Mouse (Mus musculus): ENCODE data around the gene Fxyd3. TPM values are rescaled to one million over a fixed set of nuclear protein-coding genes. Genes with fewer than 3 reads are reported as not detected.

Gene Fxyd3
- polyA plus RNA-seq (2014; fragmentation: Nextera tagmentation; extraction: Ambion mirVana) = 6.3 and 8.6 TPM in 2 replicates

GRCm38 (mm10) chr7:31076492-31076891 lies at the start of gene Fxyd3:
TSS of gene Fxyd3 (minus strand) at chr7:31076704.
- DNase-seq (ENCODE audit: low spot score) (no peak), ATAC-seq (ENCODE audit: low FRiP score) (no peak)
- H3K36me3 ChIP-seq (ENCODE audit: control insufficient read depth, insufficient read depth, low read length) = no peaks in the 10 kb centered on the region
- H3K4me3 ChIP-seq (ENCODE audit: low read depth, low read length) = no peak within 1 kb of the TSS
- no peaks in the 10 kb centered on the region for H3K27me3 ChIP-seq (ENCODE audit: control insufficient read depth, insufficient read depth, low read length)
- 56% methylated on average over 5 of the region's 5 CpGs for WGBS
- H3K9ac ChIP-seq (ENCODE audit: low read depth, low read length) = no peak within 1 kb of the TSS
- no peak within 1 kb of the TSS for H3K4me2 ChIP-seq (replicated peaks; ENCODE audit: low read depth, low read length)
- no peaks in the 10 kb centered on the region for H3K9me3 ChIP-seq (ENCODE audit: control insufficient read depth, low read length)
- H3K4me1 ChIP-seq (replicated peaks; ENCODE audit: control insufficient read depth, insufficient read depth, low read length) = no peaks in the 10 kb centered on the region; the same call in 1 of the 2 replicates
- no peak within 1 kb of the TSS for H3K27ac ChIP-seq (ENCODE audit: low read depth, low read length)

GRCm38 (mm10) chr7:31125116-31125515 lies 48.6 kb upstream of the Fxyd3 start:
- DNase-seq (ENCODE audit: low spot score) = no peak
- Histone ChIP-seq H3K36me3 (ENCODE audit: control insufficient read depth, insufficient read depth, low read length) (peaks cover 8% of the 10 kb centered on the region), H3K4me1 (replicated peaks; ENCODE audit: control insufficient read depth, insufficient read depth, low read length) (no peaks in the 10 kb centered on the region), H3K27ac (ENCODE audit: low read depth, low read length) (no peak overlapping the region), H3K9me3 (ENCODE audit: control insufficient read depth, low read length) (no peaks in the 10 kb centered on the region), H3K4me3 (ENCODE audit: low read depth, low read length) (no peak overlapping the region), H3K9ac (ENCODE audit: low read depth, low read length) (no peak overlapping the region), H3K27me3 (ENCODE audit: control insufficient read depth, insufficient read depth, low read length) (peaks cover 33% of the 10 kb centered on the region), H3K4me2 (replicated peaks; ENCODE audit: low read depth, low read length) (no peak overlapping the region)
- WGBS = 84% methylated on average over 13 of the region's 13 CpGs
- no peak for ATAC-seq (ENCODE audit: low FRiP score)

- H3K4me3 ChIP-seq (ENCODE audit: low read depth, low read length) = no peak overlapping the region
- no peak overlapping the region for H3K27ac ChIP-seq (ENCODE audit: low read depth, low read length)
- no peaks in the 10 kb centered on the region for H3K9me3 ChIP-seq (ENCODE audit: control insufficient read depth, low read length)
- H3K9ac ChIP-seq (ENCODE audit: low read depth, low read length) = no peak overlapping the region
- WGBS = 83% methylated on average over 5 of the region's 5 CpGs
- H3K4me2 ChIP-seq (replicated peaks; ENCODE audit: low read depth, low read length) = no peak overlapping the region
- H3K36me3 ChIP-seq (ENCODE audit: control insufficient read depth, insufficient read depth, low read length) = 0 out of 2 replicates have a peak, but pooled peaks cover under 1% of the 10 kb centered on the region
- peaks cover 33% of the 10 kb centered on the region for H3K27me3 ChIP-seq (ENCODE audit: control insufficient read depth, insufficient read depth, low read length)
- DNase-seq (ENCODE audit: low spot score) = no peak
- no peak for ATAC-seq (ENCODE audit: low FRiP score)
- H3K4me1 ChIP-seq (replicated peaks; ENCODE audit: control insufficient read depth, insufficient read depth, low read length) = no peaks in the 10 kb centered on the region
Observed at GRCm38 (mm10) chr7:31124381-31124780, 47.9 kb upstream of the Fxyd3 start.

GRCm38 (mm10) chr7:31123697-31124096 lies 47.2 kb upstream of the Fxyd3 start:
- Histone ChIP-seq H3K27me3 (ENCODE audit: control insufficient read depth, insufficient read depth, low read length) (peaks cover 33% of the 10 kb centered on the region), H3K9me3 (ENCODE audit: control insufficient read depth, low read length) (no peaks in the 10 kb centered on the region), H3K4me1 (replicated peaks; ENCODE audit: control insufficient read depth, insufficient read depth, low read length) (no peaks in the 10 kb centered on the region), H3K4me3 (ENCODE audit: low read depth, low read length) (no peak overlapping the region), H3K27ac (ENCODE audit: low read depth, low read length) (no peak overlapping the region), H3K36me3 (ENCODE audit: control insufficient read depth, insufficient read depth, low read length) (no peaks in the 10 kb centered on the region), H3K4me2 (replicated peaks; ENCODE audit: low read depth, low read length) (no peak overlapping the region), H3K9ac (ENCODE audit: low read depth, low read length) (no peak overlapping the region)
- 85% methylated on average over 3 of the region's 3 CpGs for WGBS
- ATAC-seq (ENCODE audit: low FRiP score) = no peak
- DNase-seq (ENCODE audit: low spot score) = no peak

- H3K4me2 ChIP-seq (replicated peaks; ENCODE audit: low read depth, low read length) = no peak overlapping the region
- no peaks in the 10 kb centered on the region for H3K9me3 ChIP-seq (ENCODE audit: control insufficient read depth, low read length)
- no peak overlapping the region for H3K27ac ChIP-seq (ENCODE audit: low read depth, low read length)
- peaks cover 28% of the 10 kb centered on the region for H3K27me3 ChIP-seq (ENCODE audit: control insufficient read depth, insufficient read depth, low read length)
- H3K4me1 ChIP-seq (replicated peaks; ENCODE audit: control insufficient read depth, insufficient read depth, low read length) = no peaks in the 10 kb centered on the region
- no peaks in the 10 kb centered on the region for H3K36me3 ChIP-seq (ENCODE audit: control insufficient read depth, insufficient read depth, low read length)
- H3K4me3 ChIP-seq (ENCODE audit: low read depth, low read length) = no peak overlapping the region
- no peak for DNase-seq (ENCODE audit: low spot score)
- no peak overlapping the region for H3K9ac ChIP-seq (ENCODE audit: low read depth, low read length)
- no peak for ATAC-seq (ENCODE audit: low FRiP score)
- 91% methylated on average over 14 of the region's 16 CpGs for WGBS
Observed at GRCm38 (mm10) chr7:31122641-31123631, 46.4 kb upstream of the Fxyd3 start.

- DNase-seq (ENCODE audit: low spot score) = no peak
- 84% methylated on average over 5 of the region's 5 CpGs for WGBS
- Histone ChIP-seq H3K27ac (ENCODE audit: low read depth, low read length) (no peak overlapping the region), H3K36me3 (ENCODE audit: control insufficient read depth, insufficient read depth, low read length) (no peaks in the 10 kb centered on the region), H3K9me3 (ENCODE audit: control insufficient read depth, low read length) (no peaks in the 10 kb centered on the region), H3K9ac (ENCODE audit: low read depth, low read length) (no peak overlapping the region), H3K27me3 (ENCODE audit: control insufficient read depth, insufficient read depth, low read length) (no peaks in the 10 kb centered on the region; the same call in 1 of the 2 replicates), H3K4me3 (ENCODE audit: low read depth, low read length) (no peak overlapping the region), H3K4me1 (replicated peaks; ENCODE audit: control insufficient read depth, insufficient read depth, low read length) (no peaks in the 10 kb centered on the region; the same call in 1 of the 2 replicates), H3K4me2 (replicated peaks; ENCODE audit: low read depth, low read length) (no peak overlapping the region)
- no peak for ATAC-seq (ENCODE audit: low FRiP score)
Observed at GRCm38 (mm10) chr7:31119556-31119955, 43.1 kb upstream of the Fxyd3 start.

- no peaks in the 10 kb centered on the region for H3K27me3 ChIP-seq (ENCODE audit: control insufficient read depth, insufficient read depth, low read length)
Observed at GRCm38 (mm10) chr7:31118486-31118885, 42.0 kb upstream of the Fxyd3 start.

GRCm38 (mm10) chr7:31117465-31117864 lies 41.0 kb upstream of the Fxyd3 start:
- no peak overlapping the region for H3K4me3 ChIP-seq (ENCODE audit: low read depth, low read length)
- DNase-seq (ENCODE audit: low spot score) = no peak
- whole genome bisulfite sequencing = 87% methylated on average over 11 of the region's 11 CpGs
- H3K9me3 ChIP-seq (ENCODE audit: control insufficient read depth, low read length) = no peaks in the 10 kb centered on the region
- no peaks in the 10 kb centered on the region for H3K36me3 ChIP-seq (ENCODE audit: control insufficient read depth, insufficient read depth, low read length)
- H3K27ac ChIP-seq (ENCODE audit: low read depth, low read length) = no peak overlapping the region
- ATAC-seq (ENCODE audit: low FRiP score) = no peak
- no peak overlapping the region for H3K9ac ChIP-seq (ENCODE audit: low read depth, low read length)
- H3K27me3 ChIP-seq (ENCODE audit: control insufficient read depth, insufficient read depth, low read length) = no peaks in the 10 kb centered on the region
- H3K4me1 ChIP-seq (replicated peaks; ENCODE audit: control insufficient read depth, insufficient read depth, low read length) = no peaks in the 10 kb centered on the region; the same call in 1 of the 2 replicates
- no peak overlapping the region for H3K4me2 ChIP-seq (replicated peaks; ENCODE audit: low read depth, low read length)

More at GRCm38 (mm10) chr7:31118486-31118885, 42.0 kb upstream of the Fxyd3 start:
- no peak overlapping the region for H3K9ac ChIP-seq (ENCODE audit: low read depth, low read length)
- no peak for DNase-seq (ENCODE audit: low spot score)
- no peak for ATAC-seq (ENCODE audit: low FRiP score)
- no peak overlapping the region for H3K4me3 ChIP-seq (ENCODE audit: low read depth, low read length)
- no peak overlapping the region for H3K27ac ChIP-seq (ENCODE audit: low read depth, low read length)
- no peaks in the 10 kb centered on the region for H3K36me3 ChIP-seq (ENCODE audit: control insufficient read depth, insufficient read depth, low read length)
- H3K9me3 ChIP-seq (ENCODE audit: control insufficient read depth, low read length) = no peaks in the 10 kb centered on the region
- 84% methylated on average over 7 of the region's 7 CpGs for WGBS
- no peaks in the 10 kb centered on the region; the same call in 1 of the 2 replicates for H3K4me1 ChIP-seq (replicated peaks; ENCODE audit: control insufficient read depth, insufficient read depth, low read length)
- H3K4me2 ChIP-seq (replicated peaks; ENCODE audit: low read depth, low read length) = no peak overlapping the region

Data from hindbrain, embryonic 11.5 days (tissue).